ENCODE assay signal across 8 mouse cellular contexts in the genomic region with DNA sequence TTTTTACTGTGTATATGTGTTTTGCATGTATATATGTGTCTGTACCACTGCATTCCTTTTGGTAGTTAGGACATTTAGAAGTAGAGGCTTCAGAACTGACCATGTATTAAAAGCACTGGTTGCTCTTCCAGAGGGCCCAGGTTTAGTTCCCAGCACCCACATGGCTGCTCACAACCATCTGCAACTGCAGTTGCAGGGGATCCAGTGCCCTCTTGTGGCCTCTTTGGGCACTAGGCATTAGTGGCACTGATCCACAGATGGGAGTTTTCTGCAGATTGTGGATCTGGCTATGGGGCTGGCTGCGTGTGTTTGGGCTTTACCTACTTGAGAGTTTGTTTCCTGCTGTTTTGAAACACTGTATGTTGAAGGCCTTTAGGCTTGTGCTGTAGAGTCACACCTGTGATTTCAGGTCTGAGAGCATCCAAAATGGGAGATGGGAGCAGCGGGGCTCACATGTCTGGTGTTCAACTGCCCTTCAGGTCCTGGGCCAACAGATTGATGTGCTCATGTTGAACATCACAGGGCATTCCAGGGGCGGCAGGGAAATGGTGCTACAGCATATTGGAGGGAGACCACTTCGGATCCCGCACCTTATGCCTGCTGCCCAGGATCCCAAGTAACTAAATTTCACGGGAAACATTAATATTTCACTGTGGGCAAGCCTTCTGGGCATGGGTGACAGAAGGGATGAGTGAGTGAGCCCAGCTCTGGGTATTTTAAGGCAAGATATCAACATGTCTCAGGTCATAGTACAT. TPM values are rescaled to one million over a fixed set of nuclear protein-coding genes. Genes with fewer than 3 reads are reported as not detected.
DNase-seq lines count a peak whose midpoint lies in the region; ATAC-seq and TF ChIP-seq lines count a peak whose summit lies in the region.
"Not testable (repeated sequence)": the region's sequence is repeated elsewhere in the genome, so short reads cannot be mapped to it uniquely, and the experiment has no call there.
"Had no signal": no experiment of that assay in that cellular context is flagged by ENCODE, and none has a peak within 500 bp of the region (broad histone marks: within the 10 kb centered on the region; RNA-seq: fewer than 3 reads in every experiment).

No protein-coding gene starts in this region.

- not testable (repeated sequence) for H3K27ac ChIP-seq in ES-Bruce4 (ENCODE audit: insufficient read depth, low read length); forebrain, embryonic 11.5 days (ENCODE audit: low read depth, low read length); liver, embryonic 11.5 days (ENCODE audit: low read depth, low read length); midbrain, postnatal 0 days (ENCODE audit: low read depth, low read length)

- peak; percentile 60 for DNase-seq in R1 (ENCODE audit: low read depth, low spot score)
- DNase-seq in forebrain, embryonic 11.5 days (ENCODE audit: low spot score): peak; percentile 38
- DNase-seq in liver, embryonic 11.5 days (ENCODE audit: low spot score): peak; percentile 22
- DNase-seq in midbrain, postnatal 0 days (ENCODE audit: low spot score): not testable (repeated sequence)
- peak; percentile 37 for DNase-seq in testis, postnatal 10 days (ENCODE audit: low spot score)

- not testable (repeated sequence) for H3K9ac ChIP-seq in ES-Bruce4 (ENCODE audit: low read depth, poor library complexity, severe bottlenecking); forebrain, embryonic 11.5 days (ENCODE audit: low read length); liver, embryonic 11.5 days (ENCODE audit: low read depth, low read length); midbrain, postnatal 0 days (replicated peaks; ENCODE audit: low read length, poor library complexity, severe bottlenecking)

- not testable (repeated sequence) for H3K36me3 ChIP-seq in ES-Bruce4 (ENCODE audit: control insufficient read depth, insufficient read depth, low read length, poor library complexity, severe bottlenecking); forebrain, embryonic 11.5 days (ENCODE audit: control insufficient read depth, insufficient read depth, low read length); liver, embryonic 11.5 days (ENCODE audit: control insufficient read depth, insufficient read depth, low read length); midbrain, postnatal 0 days (ENCODE audit: insufficient read depth, low read length)

- H3K4me2 ChIP-seq in forebrain, embryonic 11.5 days (ENCODE audit: low read depth, low read length, severe bottlenecking); liver, embryonic 11.5 days; midbrain, postnatal 0 days (ENCODE audit: low read depth, low read length, poor library complexity, severe bottlenecking): not testable (repeated sequence)

- H3K27me3 ChIP-seq in ES-Bruce4 (ENCODE audit: control insufficient read depth, insufficient read depth, low read length, poor library complexity, severe bottlenecking); forebrain, embryonic 11.5 days (ENCODE audit: control insufficient read depth, insufficient read depth, low read length); liver, embryonic 11.5 days (replicated peaks; ENCODE audit: control insufficient read depth, insufficient read depth, low read length); midbrain, postnatal 0 days (ENCODE audit: insufficient read depth, low read length): not testable (repeated sequence)

- peak; percentile 40 for TF ChIP-seq CTCF in ES-Bruce4 (IDR thresholded peaks at IDR 0.05; ENCODE audit: low read depth, low read length)
- TF ChIP-seq CTCF in midbrain, postnatal 0 days (IDR thresholded peaks at IDR 0.05): peak; percentile 28; the same call in 1 of the 2 replicates

- H3K4me1 ChIP-seq in ES-Bruce4 (ENCODE audit: control insufficient read depth, insufficient read depth, low read length); forebrain, embryonic 11.5 days (replicated peaks; ENCODE audit: control insufficient read depth, insufficient read depth, low read length); liver, embryonic 11.5 days (replicated peaks; ENCODE audit: control insufficient read depth, insufficient read depth, low read length); midbrain, postnatal 0 days (ENCODE audit: insufficient read depth, low read length): not testable (repeated sequence)

- H3K9me3 ChIP-seq in ES-Bruce4 (replicated peaks; ENCODE audit: control insufficient read depth, insufficient read depth, low read length, poor library complexity, severe bottlenecking); forebrain, embryonic 11.5 days (ENCODE audit: control insufficient read depth, low read length); liver, embryonic 11.5 days (ENCODE audit: control insufficient read depth, low read length); midbrain, postnatal 0 days (ENCODE audit: low read length): not testable (repeated sequence)

- not testable (repeated sequence) for ATAC-seq in forebrain, embryonic 11.5 days (replicated peaks; ENCODE audit: low FRiP score); liver, embryonic 11.5 days (replicated peaks; ENCODE audit: low FRiP score); midbrain, postnatal 0 days (ENCODE audit: low FRiP score)

- TF ChIP-seq POLR2A in ES-Bruce4 (IDR thresholded peaks at IDR 0.05; ENCODE audit: insufficient read depth, low read length): not testable (repeated sequence)

- H3K4me3 ChIP-seq in ES-Bruce4 (ENCODE audit: low read depth, low read length); forebrain, embryonic 11.5 days (ENCODE audit: low read depth, low read length); liver, embryonic 11.5 days (ENCODE audit: low read depth, low read length); midbrain, postnatal 0 days (ENCODE audit: low read depth, low read length): not testable (repeated sequence)

- 80% methylated on average over 6 of the region's 6 CpGs for WGBS in forebrain, embryonic 11.5 days
- WGBS in liver, embryonic 11.5 days: 80% methylated on average over 6 of the region's 6 CpGs
- 83% methylated on average over 6 of the region's 6 CpGs for WGBS in midbrain, postnatal 0 days

- TF ChIP-seq EP300 in ES-Bruce4 (IDR thresholded peaks at IDR 0.05; ENCODE audit: insufficient read depth, low read depth, low read length): not testable (repeated sequence)

RNA-seq across cellular contexts. Expression of gene Fcho1, which starts 24.0 kb away (rescaled TPM):
- polyA plus RNA-seq in ES-Bruce4 (2011; ENCODE audit: insufficient read depth, insufficient read length, low read depth, missing spikeins): 8.7 and 8.8 TPM in 2 replicates
- polyA plus RNA-seq in forebrain, embryonic 11.5 days (2014; fragmentation: Nextera tagmentation; extraction: Ambion mirVana): 21.3 and 23.2 TPM in 2 replicates
- 20.8 and 21.1 TPM in 2 replicates for polyA plus RNA-seq in liver, embryonic 11.5 days (2014; fragmentation: Nextera tagmentation; extraction: Ambion mirVana)
- 109 and 114 TPM in 2 replicates for total RNA-seq in midbrain, postnatal 0 days (2014; rRNA removed)
- polyA plus RNA-seq in midbrain, postnatal 0 days (2015; fragmentation: Nextera tagmentation; extraction: Ambion mirVana): 88.4 and 89.5 TPM in 2 replicates
- total RNA-seq: gastrocnemius, postnatal 25 days had no signal

RNA-seq across cellular contexts. Expression of gene B3gnt3, which starts 47.9 kb away (rescaled TPM):
- 1.8 and 2.0 TPM in 2 replicates for polyA plus RNA-seq in ES-Bruce4 (2011; ENCODE audit: insufficient read depth, insufficient read length, low read depth, missing spikeins)
- 0.51 and 0.64 TPM in 2 replicates for polyA plus RNA-seq in forebrain, embryonic 11.5 days (2014; fragmentation: Nextera tagmentation; extraction: Ambion mirVana)
- polyA plus RNA-seq in liver, embryonic 11.5 days (2014; fragmentation: Nextera tagmentation; extraction: Ambion mirVana): 2.1 and 2.9 TPM in 2 replicates
- 0.24 and 1.6 TPM in 2 replicates for total RNA-seq in midbrain, postnatal 0 days (2014; rRNA removed)
- polyA plus RNA-seq in midbrain, postnatal 0 days (2015; fragmentation: Nextera tagmentation; extraction: Ambion mirVana): 0.31 and 0.50 TPM in 2 replicates
- polyA plus RNA-seq: G1E had no signal
